Mouse (Mus musculus) skeletal muscle tissue, adult 2 months (tissue): ENCODE measurements around the gene Chil4.
"Not testable (repeated sequence)": the region's sequence is repeated elsewhere in the genome, so short reads cannot be mapped to it uniquely, and the experiment has no call there.

Experiments used
- DNase-seq: peaks from one replicate; pipeline ENCODE4 v3.0.0-alpha.2; 2012; ENCODE audit warnings: low read depth, low spot score

Chil4 gene

DNA sequence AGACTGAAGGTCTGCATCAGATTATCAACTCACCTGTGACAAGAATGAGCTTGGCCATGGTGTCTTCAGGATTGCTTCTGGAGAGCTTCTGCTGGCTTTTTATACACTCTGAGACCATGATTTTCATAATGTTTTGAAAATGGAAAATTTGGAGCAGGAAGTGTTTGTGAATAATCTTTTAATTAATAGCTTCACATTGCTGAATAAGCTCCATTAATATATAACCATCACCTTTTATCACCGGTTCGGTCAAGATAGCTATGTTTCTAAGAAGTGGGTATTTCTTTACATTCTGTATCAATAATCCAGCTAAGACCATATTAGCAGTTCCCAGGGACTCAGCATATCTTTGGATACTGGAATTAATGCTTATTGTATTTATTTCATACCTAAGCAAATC is at the start of gene Chil4:
Chil4 (minus strand) TSS at position 101 of the 400 bp plus-strand sequence.
- DNase-seq, result no peak

DNA sequence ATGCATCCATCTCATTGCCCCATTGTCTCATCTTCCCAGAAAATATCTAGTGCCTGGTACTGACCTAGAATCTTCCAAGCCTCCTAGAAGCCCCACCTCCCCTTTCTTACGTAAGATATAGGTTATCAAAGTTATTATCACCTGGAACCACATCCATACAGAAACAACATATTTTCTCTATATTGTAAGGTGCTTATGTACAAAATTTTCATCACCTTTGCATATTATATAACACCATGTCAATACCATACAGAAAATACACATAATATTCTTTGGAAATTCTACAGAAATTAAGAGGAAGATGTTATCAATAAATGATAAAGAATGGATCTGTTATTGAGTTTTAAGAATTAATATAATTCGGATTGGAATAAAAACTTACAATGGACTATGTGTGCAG is 46.5 kb upstream of the Chil4 start:
- DNase-seq, result no peak

DNA sequence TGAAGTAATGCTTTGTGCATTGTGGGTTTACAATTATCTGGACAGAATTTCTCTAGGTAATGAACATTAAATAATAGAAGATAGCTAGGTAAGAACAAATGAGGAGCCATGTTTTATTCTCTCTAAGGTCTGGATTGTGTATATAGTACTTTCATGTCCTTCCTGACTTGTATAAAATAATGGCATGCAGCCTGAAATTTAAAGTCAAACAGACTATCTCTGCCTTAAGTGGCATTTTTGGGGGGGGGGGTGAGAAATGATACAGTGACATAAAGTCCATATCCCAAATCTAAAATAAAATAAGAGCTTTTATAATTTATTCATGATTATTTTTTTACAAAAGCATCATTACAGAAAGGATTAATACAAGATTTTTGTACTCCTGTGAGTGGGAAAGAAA is 45.5 kb upstream of the Chil4 start:
- DNase-seq, result no peak

DNA sequence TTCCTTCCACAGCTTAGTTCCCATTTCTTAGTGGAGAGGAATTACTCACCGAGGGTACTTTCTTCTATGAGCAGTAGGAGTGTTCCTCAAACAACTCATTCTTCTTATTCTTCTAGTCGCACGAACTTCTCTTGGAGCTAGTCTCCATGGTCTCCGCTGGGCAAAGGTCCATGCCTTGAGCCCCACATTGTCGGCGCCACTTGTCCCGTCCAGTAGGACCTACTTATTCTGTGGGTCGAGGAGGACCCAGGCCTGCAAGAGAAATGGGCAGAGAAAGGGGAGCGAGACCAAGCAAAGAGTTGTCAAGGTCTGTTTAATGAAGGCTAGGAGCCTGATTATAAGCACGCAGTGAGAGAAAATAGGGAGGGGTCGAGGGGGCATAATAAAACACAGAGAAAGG is 37.8 kb upstream of the Chil4 start:
- DNase-seq, result not testable (repeated sequence)

DNA sequence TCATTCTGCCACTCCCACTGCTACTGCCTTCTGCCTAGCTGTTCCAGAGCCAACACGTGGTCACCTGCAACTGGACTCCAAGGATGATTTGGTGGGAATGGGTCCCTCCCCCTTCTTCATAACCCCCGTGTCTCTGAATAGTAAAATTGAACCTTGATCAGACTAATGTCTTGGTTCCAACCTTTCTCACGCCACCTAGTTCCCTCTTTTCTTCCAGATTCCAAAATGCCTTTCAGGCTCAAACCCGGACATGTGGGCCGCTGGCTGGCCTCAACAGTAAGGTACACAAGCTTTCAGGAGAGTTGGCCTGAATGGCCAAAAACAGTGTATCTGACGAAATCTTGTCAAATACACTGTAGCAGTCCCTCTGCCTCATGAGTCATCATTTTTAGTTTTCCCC is 33.4 kb upstream of the Chil4 start:
- no peak for DNase-seq

DNA sequence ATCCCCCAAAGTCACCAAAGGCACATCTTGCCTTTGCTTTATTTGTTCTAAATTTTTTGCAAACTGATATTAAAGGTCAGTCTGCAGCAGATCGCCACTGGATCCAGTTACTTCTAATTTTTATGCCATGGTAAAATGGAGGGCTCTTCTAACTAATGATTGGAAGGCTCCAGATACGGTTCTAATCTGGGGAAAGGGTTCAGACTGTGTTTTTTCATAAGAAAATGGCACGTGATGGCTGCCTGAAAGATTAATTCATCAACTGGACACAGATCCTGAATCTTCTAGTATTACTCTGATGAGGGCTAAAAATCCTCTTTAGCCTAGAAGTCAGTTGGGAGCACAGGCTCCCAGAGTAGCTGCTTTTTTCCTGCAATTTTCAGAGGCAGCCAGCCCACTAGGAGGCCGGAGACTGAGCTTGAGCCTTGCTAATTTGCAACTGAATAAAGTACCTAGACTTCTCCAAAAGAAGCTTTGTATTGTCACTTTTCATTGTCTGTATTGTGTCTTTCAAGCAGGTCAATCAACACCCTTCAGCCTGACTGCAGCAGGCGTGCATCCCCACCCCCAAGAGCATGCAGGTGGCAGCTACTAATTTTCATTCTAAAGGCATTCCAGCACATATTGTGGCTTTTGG is 31.6 kb upstream of the Chil4 start:
- not testable (repeated sequence) for DNase-seq

DNA sequence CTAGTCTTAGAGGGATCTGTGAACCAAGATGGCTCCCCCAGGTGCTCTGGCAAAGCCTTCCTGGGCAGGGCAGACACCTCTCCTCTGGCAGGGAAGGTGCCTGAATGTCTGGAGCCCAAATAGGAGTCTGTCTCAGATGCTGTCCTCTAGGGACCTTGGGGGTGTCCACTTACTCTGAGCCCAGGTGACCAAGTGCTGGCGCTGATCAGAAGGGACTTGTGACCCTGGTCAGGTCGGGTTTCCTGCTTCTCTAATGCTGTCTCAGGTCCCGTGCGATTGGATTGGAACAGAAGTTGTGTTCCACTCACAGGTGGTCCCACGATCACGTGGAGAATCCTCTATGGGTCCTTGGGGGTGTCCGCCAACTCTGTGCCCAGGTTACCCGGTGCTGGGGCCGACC is 28.1 kb upstream of the Chil4 start:
- not testable (repeated sequence) for DNase-seq

DNA sequence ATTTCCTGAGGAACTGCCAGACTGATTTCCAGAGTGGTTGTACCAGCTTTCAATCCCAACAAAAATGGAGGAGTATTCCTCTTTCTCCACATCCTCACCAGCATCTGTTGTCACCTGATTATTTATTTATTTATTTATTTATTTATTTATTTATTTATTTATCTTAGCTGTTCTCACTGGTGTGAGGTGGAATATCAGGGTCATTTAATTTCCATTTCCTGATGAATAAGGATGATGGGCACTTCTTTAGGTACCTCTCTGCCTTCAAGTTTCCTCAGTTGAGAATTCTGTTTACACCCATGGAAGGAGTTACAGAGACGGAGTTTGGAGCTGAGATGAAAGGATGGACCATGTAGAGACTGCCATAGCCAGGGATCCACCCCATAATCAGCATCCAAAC is 20.9 kb upstream of the Chil4 start:
- DNase-seq, result not testable (repeated sequence)

DNA sequence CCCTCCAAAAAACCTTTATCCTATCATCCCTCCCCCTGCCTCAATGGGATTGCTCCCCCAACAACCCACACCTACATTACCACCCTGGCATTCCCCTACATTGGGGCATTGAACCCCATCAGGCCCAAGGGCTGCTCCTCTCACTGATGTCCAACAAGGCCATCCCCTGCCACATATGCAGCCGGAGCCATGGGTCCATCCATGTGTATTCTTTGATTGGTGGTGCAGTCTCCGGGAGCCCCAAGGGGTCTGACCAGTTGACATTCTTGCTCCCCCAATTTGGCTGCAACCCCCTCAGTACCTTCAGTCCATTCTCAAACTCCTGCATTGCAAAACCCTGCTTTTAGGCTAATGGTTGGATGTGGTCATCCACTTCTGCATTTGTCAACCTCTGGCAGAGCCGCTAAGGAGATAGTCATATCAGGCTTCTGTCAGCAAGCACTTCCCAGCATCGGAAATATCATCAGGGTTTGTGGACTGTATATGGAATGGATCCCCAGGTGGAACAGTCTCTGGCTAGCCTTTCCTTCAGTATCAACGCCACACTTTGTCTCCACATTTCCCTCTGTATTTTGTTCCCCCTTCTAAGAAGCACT is 20.0 kb upstream of the Chil4 start:
- DNase-seq, result no peak

DNA sequence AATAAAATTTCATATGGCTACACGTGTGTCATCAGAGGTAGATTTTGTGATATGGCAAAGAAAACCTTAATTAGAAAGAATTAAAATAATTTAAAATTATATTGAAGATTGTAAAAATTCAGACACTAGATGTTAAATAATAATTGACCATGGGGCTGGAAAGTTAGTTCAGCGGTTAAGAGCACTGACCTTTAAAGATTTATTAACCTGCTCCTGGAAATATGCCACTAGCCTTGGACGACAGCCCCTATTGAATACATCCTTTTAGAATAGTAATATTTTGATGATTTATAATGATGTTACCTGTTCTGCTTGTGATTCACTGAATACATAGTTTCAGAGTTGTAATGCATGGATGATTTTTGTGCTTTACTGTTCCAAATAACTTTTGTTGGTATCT is 4.1 kb upstream of the Chil4 start:
- DNase-seq, result not testable (repeated sequence)

DNA sequence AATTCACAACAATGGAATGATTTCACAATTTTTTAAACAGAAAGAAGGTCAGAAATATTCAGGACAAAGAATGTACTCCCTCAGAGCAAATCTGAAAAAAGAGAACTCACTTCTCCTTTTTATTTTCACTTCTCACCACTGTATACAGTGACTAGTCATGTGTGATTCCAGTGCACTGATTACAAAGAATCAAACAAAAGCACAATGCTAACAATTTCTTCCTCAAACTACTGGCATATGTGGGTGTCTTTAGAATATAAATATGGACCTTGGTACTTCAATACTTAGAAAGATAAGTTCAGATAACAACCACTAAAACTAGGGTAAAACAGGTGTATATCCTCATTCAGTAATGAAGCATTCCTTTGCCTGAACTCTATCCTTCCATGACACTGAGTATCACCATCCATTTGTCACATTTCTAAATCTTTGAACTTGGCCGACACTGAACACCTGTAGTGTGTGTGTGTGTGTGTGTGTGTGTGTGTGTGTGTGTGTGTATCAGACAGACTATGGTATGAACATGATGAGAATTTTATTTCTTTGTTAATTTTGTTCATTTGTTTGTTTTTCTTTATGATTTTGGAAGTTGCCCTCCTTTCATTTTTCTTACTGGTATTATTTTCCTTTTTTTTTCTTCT is 2.4 kb upstream of the Chil4 start:
- DNase-seq, result no peak

DNA sequence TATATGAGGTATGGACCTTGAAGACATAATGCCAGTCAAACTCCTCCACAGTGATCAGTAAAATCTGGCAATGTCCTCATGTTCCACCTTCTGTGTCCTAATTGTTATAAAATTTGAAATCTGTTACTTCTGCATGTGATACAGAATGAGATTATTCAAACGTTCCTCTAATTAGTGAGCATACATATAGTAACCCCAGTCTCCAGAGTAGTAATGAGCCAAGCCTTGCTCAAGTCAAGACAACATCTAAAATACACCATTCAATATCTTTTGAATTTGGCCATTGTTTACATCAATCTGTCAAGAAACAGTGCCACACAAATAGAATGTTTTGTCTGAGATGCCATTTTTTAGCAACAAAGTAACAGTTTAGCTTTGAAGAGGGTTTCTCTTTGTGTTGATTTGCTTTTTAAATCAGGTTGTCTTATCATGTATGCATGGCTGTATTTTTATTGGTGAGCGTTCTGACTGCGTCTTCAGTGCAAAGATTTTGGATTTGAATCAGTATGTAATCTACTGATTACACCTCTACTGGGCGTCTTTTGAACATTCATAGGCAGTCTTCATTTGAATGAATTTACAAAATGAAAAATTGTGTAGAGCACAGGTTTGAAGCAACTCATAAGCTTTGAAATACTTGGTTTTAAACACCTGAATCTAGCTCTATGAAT is 888 bp downstream of the Chil4 start:
- not testable (repeated sequence) for DNase-seq

DNA sequence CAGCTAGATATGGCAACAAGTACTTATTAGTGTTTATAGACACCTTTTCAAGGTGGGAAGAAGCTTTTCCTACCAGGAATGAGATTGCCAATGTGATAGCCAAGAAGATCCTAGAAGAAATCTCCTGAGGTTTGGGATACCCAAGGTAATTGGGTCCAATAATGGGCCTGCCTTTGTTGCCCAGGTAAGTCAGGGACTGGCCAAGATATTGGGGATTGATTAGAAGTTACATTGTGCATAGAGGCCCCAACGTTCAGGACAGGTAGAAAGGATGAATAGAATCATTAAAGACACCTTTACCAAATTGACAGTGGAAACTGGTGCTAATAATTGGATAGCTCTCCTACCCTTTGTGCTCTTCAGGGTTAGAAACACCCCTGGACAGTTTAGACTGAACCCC is 21.3 kb downstream of the Chil4 start:
- DNase-seq, result not testable (repeated sequence)

DNA sequence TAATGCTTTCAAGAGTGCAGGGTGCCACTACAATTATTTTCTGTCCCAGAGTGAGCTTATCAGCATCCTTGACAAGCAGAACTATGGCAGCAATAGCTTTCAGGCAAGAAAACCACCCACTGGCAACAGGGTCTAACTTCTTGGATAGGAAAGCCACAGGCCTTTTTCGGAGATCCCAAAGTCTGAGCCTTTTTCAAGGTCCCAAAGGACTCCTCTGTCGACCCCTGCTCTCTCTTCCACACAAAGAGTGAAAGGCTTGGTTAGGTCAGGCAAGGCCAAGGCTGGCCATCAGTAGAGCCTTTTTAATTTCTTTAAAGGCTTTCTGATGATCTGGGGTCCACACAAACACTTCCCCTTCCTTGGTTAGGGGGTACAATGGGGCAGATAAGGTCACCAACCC is 22.1 kb downstream of the Chil4 start:
- not testable (repeated sequence) for DNase-seq

DNA sequence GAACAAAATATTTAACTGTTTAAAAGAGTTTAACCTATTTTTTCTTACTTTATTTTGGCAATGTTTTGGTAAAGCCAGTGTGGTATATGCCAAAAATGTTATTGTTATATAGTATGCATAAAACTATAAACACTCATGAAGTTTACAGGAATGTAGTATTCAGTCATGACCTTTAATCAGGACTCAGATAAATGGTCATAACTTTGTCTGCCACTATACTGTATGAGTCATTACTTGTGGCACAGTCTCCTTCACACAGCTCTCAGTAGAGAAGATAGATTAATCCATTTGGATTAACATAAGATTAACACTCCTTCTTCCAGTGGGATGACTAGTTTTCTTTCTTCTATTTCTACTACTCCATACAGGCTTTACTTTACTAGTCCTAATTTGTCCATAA is 23.0 kb downstream of the Chil4 start:
- DNase-seq, result no peak

DNA sequence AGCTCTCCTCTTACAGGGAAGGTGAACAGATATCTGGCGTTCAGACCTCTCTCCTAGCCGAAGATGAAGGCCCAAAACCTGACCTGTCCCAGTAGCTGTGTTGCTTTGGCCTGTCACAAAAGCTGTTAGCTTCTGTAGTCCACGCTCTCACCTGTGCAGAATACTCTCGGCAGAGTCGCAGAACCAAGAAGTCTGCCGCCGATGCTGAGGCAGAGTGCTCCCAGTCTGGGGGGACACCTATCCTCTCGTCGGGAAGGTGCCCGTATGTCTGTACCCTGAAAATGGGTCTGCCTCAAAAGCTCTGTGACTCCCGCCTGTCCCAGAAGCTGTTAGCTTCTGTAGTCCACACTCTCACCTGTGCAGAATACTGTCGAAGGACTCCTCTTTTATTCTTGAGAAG is 23.8 kb downstream of the Chil4 start:
- no peak for DNase-seq

DNA sequence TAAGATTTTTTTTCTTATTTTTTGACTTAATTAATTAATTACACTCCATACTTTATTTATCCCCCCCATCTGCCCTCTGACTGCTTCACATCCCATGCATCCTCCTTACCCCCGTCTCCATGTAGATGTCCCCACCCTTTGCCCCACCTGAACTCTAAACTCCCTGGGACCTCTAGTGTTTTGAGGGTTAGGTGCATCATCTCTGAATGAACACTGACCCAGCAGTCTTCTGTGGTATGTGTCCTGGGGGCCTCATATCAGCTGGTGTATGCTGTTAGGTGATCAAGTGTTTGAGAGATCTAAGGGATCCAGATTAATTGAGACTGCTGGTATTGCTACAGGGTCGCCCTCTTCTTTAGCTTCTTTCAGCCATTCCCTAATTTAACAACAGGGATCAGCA is 31.3 kb downstream of the Chil4 start:
- no peak for DNase-seq

DNA sequence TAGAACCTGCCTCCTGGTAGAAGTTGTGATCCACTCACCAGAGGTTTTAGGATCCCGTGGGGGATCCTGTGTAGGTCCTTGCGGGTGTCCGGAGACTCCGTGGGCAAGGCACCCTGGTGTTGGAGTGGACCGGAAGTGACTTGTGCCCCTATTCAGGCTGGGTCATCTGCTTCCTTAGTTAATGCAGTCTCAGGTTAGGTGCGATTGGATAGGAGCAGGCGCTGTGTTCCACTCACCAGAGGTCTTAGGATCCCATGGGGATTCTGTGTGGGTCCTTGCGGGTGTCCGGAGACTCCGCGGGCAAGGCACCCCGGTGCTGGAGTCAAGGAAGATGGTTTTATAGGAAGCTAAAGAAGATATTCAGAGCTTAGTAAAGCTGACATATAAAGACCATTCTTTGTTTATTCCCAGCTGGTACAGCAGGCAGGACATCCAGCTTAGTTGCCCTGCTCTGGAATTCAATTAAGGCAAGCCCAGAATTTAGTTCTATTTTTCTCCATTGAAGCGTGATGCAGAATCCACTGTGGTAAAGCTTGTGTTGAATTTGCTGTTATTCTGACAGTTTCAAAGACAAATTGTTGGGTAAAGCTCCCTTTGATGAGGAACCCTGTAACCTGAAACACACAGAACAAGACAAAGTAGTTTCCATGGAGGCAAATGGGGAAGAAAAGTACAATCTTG is 41.7 kb downstream of the Chil4 start:
- DNase-seq, result no peak

DNA sequence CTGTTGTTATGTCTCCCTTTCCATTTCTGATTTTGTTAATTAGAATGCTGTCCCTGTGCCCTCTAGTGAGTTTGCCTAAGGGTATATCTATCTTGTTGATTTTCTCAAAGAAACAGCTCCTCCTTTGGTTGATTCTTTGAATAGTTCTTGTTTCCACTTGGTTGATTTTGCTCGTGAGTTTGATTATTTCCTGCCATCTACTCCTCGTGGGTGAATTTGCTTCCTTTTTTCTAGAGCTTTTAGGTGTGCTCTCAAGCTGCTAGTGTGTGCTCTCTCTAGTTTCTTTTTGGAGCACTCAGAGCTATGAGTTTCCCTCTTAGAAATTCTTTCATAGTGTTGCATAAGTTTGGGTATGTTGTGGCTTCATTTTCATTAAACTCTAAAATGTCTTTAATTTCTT is 44.3 kb downstream of the Chil4 start:
- not testable (repeated sequence) for DNase-seq

DNA sequence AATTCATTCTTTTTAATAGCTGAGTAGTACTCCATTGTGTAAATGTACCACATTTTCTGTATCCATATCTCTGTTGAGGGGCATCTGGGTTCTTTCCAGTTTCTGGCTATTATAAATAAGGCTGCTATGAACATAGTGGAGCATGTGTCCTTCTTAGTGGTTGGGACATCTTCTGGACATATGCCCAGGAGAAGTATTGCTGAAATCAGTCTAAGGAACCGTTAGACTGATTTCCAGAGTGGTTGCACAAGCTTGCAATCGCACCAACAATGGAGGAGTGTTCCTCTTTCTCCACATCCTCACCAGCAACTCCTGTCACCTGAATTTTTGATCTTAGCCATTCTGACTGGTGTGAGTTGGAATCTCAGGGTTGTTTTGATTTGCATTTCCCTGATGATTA is 46.8 kb downstream of the Chil4 start:
- DNase-seq, result not testable (repeated sequence)

DNA sequence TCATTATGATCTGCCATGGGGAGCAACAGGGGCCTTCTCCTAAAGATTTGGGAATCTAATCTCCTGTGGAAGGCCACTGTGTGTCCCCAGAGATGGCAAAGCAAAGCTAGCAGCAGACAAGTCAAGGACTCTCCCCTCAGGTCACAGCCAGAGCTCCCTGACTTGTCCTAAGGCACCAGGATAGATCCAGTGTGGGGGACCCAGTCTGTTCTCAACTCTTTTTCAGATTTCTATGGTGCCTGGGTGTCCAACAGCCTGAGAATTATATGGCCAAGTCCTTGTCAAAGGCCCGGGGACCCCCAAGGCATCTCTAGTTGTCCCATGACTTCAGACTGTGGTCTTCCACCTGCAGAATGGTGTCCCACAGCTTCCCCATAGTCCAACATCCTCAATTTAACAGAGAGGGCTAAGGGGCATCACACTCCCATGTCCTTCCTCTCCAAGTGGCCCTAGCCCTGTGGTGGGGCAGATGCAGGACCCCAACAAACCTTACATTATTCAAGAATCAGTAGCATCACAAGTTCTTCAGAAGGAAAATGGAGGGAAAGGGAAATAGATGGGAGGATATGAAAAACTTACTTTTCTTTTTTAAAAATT is 48.1 kb downstream of the Chil4 start:
- DNase-seq, result no peak
